Mouse (Mus musculus) cerebellum, adult 11-12 months (tissue): ENCODE measurements at regions not wholly inside any gene's neighbourhood (a gene's known extent, or its start where the extent isn't known, plus 50 kb on each side); places are given as distances from the start of the nearest gene placed in this dataset.
"Not testable (repeated sequence)": the region's sequence is repeated elsewhere in the genome, so short reads cannot be mapped to it uniquely, and the experiment has no call there.

Experiments used
- DNase-seq: peaks from one replicate; pipeline ENCODE4 v3.0.0; 2022

DNA sequence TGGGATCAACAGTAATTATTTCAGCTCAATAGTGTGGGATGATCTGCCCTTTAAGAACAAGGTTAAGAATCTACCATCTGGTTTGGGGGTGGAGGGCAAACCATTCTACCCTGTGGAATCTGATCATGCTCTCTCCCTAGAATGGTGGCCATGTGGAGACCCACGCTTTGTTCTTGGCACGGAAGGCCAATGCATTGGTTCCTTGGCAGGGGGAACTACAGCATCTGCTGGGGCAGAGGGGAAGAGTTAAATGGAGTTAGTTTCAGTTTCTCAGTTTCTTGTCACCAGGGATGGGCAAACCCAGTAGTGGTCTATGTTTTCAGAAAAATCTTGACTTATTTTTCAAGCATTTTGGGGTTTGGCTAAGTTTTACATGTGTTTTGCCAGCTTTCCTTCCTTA is 174.5 kb downstream of the Enc1 start:
- DNase-seq: no peak

DNA sequence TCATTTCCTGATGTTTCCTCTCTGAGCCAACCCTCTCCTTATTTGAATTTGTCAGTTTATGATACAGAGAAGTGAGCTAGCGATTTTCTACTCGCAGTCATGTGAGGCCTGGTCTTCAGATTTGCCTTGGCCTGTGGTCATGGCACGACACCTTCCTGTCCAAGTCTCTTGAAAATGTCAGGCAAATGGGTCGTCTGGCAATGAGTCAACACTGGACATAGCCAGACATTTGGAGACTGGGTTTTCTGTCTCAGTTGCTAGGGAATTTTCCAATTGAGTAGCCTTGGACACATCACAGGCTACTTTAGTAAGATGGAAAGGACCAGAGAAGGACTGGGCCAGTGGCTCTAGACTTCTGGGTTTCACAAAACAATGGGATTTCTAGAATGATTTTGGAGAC is 171.2 kb downstream of the Enc1 start:
- DNase-seq: no peak

DNA sequence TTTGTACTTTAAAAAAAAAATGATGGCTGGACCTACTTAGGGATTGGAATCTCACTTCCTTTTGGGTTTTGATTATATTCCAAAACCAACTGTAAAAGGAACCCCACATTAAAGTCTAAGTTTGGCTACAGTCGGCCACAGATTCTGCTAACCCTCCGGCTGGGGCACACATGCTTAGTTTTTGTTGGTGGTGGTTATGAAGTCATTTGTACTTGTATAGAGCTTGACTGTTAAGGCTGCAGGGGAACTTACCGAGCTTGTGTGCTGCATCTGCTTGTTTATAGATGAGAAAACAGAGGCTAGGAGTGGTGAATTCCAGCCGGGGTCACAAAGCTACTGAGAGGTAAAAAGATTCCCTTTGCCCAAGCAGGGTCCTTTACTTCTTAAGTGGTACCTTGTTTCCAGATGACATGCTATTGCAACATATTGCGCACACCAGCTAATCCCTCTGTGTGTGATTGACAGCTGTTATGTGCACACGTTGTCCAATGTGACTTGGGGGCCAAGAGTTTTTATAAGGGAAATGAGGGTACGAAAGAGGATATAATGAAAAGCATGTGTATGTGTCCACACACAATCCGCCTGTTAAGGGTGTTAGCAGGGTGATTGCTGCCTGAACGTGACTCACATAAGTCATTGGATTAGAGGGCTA is 169.8 kb downstream of the Enc1 start:
- no peak for DNase-seq

DNA sequence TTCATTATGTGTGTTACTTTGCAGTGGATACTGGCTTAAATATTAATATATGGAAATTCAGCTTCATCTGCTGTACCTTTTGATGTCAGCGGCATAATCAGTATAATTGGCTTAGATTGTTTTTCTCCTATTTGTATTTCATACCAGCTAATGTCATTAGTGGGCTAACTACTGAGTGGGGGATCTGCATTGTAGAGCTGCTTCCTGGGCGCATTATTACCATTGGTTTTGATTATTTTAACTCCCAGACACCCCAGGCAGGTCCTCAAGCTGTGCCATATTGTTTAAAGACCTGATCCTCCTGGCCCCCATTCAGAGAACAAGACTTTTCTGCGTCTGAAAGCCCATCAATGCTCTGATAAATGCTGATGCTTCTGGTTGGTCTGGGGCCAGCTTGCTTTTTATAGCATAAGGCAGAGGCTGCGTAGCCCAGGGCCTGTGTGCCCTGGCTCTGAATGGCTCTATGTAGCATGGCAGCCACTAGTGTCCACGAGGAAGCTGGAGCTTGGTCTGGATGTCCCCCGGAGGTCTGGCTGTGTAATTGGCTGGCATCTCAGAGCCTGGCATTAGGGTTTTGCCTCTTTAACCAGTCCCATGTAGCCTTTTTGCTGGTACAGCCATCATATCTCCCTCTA is 169.1 kb downstream of the Enc1 start:
- DNase-seq: no peak

DNA sequence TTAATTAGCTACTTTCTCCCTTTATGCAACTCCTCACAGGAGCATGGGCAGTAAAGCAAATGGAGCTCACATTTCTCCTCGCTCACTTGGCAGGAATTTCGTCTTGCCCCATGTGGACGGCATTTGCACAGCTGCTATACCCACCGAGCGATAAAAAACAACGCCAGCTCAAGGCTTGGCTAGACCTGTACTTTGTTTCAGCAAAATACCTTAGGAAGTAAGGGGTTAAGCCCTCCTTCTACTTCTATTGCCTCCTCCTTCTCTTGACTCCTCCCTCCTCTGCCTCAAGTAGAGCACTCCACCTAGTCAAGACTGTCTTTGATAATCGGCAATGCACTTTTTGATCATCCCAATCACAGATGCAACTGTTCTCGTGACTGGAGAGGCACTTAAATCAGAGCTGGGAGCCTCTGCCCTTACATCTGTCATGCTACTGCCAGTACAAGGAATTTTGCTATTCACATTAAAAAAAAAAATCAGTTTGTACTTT is 168.4 kb downstream of the Enc1 start:
- no peak for DNase-seq

DNA sequence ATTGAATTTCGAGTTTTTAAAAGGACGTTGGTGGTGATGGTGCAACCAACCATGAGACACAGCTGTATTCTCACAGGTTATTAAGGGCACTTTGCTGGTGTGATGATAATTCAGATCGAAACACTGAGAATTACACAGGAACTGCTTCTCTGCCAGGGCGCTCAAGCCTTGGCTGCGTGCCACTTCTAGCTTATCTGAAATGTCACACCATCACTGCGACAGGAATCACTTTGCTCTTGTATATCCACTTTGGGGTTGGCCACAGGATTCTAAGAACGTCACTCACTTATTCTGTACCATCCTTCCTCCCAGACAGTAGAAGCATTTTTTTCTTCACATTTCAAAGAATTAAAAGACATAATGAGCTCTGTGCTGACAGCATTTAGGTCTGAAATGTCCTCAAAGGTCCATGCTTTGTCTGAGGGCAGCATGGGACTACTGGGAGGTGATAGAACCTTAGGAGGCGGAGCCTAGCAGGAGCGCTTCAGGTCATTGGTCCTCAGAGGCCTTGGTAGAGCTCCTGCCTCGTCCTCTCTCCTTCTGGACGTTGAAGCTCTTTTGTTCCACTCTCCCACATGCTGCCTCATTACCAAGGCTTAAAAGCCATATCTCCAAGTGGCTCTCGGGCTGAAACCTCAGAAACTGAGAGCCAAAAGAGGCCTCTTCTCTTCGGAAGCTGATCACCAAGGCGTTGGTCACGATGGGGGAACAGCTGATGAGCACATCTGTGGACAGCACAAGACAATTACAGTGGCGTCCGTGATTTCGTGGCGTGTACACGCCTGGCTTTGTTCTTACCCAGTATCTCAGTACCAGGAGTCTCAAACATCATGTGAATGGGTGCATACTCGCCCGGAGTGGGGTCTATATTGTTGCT is 167.7 kb downstream of the Enc1 start:
- no peak for DNase-seq

DNA sequence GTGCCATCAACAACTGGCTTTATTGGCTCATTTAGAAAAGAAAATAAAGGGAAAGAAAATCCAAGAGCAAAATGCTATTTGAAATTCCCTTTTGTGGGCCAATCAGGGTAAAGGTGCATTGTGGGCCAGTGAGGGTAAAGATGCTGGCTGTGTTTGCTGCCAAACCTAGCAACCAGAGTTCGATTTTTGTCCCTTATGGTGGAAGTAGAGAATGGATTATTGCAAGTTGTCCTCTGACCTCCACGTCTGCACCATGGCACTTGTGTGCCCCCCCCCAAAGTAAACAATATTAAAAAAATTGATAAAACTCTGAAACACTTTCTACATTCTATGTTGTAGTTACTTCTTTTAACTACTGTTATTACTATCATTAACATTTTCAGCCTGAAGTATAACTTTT is 166.9 kb downstream of the Enc1 start:
- no peak for DNase-seq

DNA sequence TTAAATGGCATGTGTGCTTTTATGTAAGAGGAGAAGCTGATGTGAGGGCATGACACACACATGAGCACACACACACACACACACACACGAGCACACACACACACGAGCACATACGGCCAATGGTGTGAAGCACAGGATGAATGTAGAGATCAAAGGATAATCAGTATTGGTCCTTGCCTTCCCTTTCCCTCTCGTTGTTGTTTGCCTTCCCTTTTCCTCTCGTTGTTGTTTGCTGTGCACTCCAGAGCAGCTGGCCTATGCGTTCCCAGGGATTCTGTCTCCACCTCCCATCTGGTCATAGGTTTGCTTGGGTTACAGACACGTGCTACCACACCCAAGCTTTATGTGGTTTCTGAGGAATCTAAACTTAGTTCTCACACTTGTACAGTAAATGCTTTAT is 165.8 kb downstream of the Enc1 start:
- no peak for DNase-seq

DNA sequence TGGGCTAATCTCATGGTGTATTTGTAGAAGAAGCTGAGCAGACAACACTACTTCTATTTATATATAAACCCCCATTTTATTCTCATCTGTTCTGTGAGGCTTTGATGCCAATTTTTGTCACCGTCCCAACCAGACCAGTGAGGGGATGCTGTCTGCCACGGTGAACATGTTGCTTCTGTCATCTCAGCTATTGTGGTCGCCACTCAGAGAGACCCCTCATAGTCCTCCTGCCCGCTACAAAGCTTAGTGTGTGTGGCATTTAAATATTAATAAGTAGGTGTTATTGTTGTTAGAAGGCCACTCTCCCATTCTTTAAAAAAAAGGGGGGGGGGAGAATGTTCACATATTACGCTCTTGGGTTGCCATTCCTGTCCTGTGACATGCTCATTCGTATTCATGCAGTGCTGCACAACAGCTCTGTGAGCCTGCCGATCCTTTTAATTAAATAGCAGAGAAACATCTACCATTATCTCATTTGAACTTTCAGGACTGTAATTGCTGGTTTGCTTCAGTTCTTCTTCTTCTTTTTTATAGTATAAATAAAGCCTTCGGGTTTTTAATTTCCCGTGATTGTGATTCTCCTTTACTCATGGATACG is 161.4 kb downstream of the Enc1 start:
- DNase-seq: no peak

DNA sequence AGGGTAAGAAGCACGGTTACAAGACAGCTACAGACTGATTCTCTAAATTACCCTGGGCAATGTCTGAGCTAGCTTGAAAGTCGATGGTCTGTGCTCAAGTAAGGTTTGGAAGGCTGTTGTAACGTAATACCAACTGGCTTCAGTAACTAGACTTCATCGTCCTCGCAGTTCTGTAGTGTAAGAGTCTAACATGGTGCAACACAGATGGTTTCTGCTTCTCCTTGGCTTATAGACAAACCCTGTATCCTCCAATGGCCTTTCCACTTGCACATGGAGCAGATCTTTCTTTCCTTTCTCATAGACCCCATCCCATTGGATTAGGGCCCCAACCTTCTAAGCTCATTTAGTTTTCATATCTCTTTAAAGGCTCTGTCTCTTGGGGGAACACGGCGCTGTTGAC is 160.7 kb downstream of the Enc1 start:
- DNase-seq: no peak

DNA sequence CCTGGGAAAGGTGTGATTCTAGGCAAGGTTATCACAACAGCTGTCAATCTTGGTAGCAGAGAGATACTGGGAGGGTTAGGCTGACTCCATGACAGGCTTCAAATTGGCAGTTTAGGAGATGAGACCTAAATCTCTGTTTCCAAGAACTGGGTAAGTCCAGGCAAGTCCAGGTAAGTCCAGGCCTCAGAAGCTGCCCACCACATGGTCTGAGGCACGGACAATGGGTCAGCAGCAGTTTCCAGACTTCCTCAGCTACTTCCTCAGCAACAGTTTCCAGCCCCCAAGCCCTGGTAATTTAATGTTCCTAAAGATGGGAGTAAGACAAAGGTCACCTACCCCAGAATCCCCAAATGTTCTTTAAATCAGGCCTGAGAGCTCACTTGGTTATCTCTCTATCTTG is 157.1 kb downstream of the Enc1 start:
- DNase-seq: no peak

DNA sequence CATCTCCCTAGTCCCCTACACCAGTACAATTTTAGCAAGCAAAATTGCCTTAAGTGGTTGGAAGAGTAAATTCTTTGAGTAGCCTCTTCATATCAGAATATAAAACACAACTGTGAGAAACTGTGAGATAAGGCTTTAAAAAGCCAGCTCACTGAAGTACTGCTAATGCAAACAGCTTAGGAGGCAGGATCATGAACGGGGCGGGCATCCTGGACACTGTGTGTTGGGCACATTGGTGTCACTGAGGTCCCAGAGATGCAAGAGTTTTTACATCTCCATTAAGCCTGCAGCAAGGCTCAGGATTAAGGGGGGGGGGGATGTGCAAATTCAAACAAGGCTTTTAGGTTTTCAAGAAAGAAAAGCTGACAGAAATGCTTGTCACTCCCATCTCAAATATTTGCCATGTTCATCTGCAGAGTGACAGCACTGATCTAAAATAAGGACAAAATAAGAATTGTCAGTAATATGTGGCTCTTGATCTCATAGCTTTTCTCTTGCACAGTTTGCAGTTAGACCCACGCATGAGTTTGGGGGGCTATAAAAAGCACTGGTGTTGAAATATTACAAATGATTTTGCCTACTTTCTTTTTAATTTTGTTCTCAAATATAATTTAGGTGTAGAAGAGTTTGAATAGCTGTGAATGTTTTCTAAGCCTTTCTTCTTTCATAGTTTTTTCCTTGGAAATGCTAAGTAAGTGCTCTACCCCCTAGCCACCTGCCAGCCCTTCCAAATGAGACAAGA is 156.2 kb downstream of the Enc1 start:
- DNase-seq: no peak

DNA sequence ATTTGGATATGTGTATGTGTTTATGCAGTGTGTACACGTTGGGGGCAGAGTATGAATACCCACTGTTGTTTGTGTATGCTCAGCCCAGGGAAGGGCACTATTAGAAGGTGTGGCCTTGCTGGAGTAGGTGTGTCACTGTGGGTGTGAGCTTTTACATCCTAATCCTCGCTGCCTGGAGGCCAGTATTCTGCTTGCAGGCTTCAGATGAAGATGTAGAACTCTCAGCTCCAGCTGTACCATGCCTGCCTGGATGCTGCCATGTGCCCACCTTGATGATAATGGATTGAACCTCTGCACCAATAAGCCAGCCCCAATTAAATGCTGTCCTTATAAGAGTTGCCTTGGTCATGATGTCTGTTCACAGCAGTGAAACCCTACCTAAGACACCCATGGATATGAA is 155.4 kb downstream of the Enc1 start:
- not testable (repeated sequence) for DNase-seq

DNA sequence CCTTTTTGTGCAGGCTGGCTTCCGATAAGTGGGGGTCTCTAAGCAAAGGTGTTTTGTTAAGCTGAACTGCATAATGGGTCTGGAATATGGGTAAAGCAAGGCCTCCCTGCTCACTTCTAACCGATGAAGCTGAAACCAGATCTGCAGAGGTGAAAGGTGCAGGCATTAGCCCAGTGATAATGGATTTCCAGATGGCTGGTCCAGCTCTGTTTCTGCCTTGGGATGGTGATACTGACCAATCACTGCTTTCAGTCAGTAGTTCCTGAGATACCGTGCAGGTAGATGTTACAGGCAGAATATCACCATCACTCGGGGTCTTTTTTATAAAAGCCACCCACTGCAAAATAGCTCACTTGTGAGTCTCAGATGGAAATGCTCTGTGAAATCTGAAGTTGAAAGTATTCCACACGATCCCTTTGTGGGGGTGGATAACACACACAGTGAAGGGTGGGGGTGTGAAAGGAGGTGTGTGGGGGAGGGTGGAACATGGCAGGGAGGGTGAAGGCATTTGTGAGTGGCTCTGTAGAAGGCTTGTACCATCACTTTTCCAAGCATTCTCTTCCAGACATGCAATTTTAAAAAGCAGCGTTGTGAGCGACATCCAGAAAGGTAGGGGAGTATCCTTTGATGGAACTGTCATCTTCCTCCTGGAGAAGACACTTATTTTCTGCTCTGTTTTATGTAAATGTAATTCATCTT is 154.0 kb downstream of the Enc1 start:
- DNase-seq: no peak

DNA sequence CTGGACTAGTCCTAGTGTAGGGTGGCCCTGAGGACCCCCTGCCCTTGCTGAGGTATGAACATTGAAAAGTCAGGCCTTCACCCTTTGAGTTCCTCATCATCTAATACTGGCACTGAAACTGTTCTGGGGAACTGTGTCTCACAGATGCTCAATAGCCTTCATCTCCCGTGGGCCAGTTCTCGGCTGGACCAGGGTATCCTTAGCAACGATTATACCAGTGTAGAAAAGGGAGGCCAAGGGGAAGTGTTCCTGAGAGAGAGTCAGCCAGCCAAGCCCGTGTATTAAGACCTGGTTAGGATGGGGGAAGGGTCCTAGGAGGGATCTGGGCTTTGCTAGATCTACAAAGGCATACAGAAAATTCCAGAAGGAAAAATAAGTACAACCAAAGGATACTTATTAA is 153.2 kb downstream of the Enc1 start:
- DNase-seq: no peak

DNA sequence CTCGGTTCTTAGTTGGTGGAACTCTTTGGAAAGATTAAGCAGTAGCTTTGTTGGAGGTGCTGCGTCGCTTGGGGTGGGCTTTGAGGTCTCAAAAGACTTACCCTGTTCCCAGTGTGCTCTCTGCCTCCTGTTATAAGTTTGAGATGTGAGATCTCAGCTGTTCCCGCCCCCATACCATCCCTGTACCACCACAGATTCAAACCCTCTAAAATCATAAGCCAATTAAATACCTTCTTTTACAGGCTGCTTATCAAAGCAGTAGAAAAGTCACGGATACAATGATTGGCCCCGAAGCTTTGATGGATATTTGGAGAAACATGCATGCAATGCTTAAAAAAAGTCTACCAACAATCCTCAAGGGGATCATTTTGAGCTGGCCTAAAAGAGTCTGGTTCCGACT is 152.6 kb downstream of the Enc1 start:
- DNase-seq: no peak

DNA sequence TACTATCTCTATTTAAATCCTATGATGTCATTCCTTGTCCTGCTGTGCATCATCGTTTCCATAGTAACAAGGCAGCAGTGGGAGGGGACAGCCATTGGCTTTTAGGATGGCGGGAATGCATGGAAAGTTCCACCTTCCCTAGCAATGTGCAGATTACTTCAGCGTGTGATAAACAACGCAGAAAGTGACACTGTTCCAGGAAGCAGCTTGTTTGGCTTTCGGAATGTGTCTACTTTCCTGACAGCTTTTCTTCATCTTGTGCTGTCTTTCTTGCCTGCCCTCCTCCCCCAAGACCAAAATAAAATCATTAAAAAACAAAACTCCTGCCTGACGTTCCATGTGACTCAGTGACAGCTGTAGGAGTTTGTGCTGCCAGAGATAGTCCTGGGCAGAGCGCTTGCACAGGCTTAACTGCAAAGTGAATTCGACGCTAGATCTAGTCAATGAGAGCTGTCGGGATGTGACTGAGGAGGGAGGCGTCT is 149.6 kb downstream of the Enc1 start:
- DNase-seq: no peak

DNA sequence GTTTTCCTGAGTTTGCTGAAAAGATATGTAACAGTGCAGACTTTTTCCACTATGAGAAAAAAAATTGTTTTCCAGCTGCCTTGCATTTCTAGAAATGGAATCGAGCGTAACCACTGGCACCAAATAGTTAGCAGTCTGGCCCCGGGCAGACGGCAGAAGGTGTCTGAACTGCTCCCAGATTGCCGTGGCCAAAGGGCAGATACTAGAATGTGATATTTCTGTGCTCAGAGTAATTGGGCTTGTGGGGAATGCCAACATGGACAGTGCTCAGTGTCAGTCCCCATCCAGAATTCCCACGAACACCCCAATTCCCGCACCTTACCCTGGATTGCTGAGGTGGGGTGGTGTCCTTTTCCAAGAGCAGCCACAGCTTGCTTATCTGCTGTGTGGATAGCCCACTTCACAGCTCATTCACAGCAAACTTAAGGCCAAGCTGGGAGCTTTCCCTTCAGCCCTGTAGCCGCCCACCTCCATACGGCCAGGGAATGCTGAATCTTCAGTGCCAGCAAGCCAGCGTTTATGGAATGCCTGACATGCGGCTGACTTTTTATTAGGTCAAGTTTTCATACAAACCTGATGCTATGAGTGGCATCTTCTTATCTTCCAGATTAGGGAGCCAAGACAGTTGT is 148.1 kb downstream of the Enc1 start:
- no peak for DNase-seq

DNA sequence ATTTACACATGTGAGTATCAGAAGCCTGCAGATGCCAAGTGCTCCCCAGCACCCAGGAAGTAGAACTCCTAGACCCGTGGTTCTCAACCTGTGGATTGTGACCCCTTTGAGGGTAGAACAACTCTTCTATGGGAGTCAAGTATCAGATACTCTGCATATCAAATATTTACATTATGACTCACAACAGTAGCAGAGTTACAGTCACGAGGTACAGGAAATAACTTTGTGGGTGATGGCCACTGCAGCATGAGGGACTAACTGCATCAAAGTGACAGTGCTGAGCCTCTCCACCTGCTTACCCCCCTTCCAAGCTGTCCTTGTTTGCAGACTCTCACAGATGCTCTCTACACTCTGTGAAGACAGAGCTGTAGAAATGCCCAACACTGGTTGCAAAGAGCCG is 145.6 kb downstream of the Enc1 start:
- no peak for DNase-seq

DNA sequence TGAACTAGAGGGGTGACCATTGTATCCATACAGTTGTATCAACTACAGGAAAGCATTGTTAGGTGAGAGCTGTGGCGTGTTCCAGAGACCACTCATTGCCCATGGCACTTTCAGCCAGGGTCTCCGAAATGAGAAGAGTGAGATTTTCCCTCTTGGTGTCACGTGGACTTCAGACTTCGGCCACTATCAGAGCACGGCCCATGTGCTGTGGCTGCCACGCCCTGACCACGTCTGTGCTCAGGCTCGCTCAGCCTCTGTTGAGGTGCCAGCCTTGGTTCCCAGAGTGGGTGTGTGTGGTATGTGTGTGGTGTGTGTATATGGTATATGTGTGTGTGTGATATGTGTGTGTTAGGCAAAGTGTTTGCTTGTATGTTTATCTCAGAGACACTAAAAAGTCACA is 144.6 kb downstream of the Enc1 start:
- no peak for DNase-seq

DNA sequence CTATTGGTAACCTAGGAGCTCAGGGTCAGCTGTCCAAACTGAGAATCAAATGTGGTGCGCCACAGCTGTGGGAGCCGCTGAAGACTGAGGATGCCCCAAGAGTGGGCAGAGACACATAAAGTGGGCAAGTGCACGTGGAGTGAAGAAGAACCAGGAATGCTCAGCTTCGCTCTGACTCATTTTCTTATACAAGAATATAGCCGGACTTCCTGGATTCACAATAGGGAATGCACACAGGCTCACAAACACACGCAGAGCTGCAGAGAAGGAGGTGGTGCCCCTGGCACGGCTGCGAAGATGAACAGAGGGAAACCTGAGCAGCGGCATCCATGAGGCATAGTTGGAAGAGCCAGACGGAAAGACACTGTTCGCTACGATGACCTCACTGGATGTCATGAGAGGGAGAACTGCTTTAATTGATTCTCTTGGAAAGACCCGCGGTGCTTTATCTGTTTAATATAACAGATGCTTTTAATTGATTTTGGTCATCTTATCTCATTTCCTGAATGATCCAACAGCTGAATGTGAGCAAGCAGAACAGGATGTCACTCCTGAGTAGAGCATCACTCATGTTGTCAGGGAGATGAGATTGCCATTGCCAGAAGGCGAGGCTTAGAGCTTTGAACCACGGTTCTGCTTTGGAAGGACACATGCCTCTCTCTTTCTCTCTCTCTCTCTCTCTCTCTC is 143.3 kb downstream of the Enc1 start:
- no peak for DNase-seq
